Mouse (Mus musculus): ENCODE measurements around the gene Ube2m. TPM values are rescaled to one million over a fixed set of nuclear protein-coding genes. Genes with fewer than 3 reads are reported as not detected.
A peak's percentile ranks its signal among the peaks of the same experiment; 100 is the strongest.

Ube2m gene
- polyA plus RNA-seq, 1 experiment from 2014 or later = 189 TPM

- Histone ChIP-seq H3K27me3 (ENCODE audit: insufficient read depth, poor library complexity, severe bottlenecking) (peaks cover 45% of the 10 kb centered on the region), H3K36me3 (no peaks in the 10 kb centered on the region), H3K4me3 (peak overlapping the region; percentile 61), H3K4me1 (peaks cover 27% of the 10 kb centered on the region), H3K9me3 (peaks cover 7% of the 10 kb centered on the region; the same call in 1 of the 2 replicates), H3K27ac (0 out of 2 replicates have a peak overlapping the region, but pooled peaks have one; percentile 37)
- no peak for DNase-seq (ENCODE audit: low spot score)
- 29% methylated on average over 16 of the region's 16 CpGs for WGBS
Observed at GRCm38 (mm10) chr7:13043120-13043444, 5.0 kb upstream of the Ube2m start.

- no peak for DNase-seq (ENCODE audit: low spot score)
- Histone ChIP-seq H3K9me3 (peaks cover 7% of the 10 kb centered on the region; the same call in 1 of the 2 replicates), H3K4me3 (no peak overlapping the region), H3K4me1 (peaks cover 27% of the 10 kb centered on the region), H3K36me3 (no peaks in the 10 kb centered on the region), H3K27ac (no peak overlapping the region), H3K27me3 (ENCODE audit: insufficient read depth, poor library complexity, severe bottlenecking) (peaks cover 45% of the 10 kb centered on the region)
- WGBS = 65% methylated on average over 6 of the region's 6 CpGs
Observed at GRCm38 (mm10) chr7:13042511-13042910, 4.4 kb upstream of the Ube2m start.

- Histone ChIP-seq H3K27me3 (ENCODE audit: insufficient read depth, poor library complexity, severe bottlenecking) (peaks cover 45% of the 10 kb centered on the region), H3K4me3 (no peak overlapping the region), H3K9me3 (peaks cover 7% of the 10 kb centered on the region; the same call in 1 of the 2 replicates), H3K4me1 (peaks cover 33% of the 10 kb centered on the region), H3K27ac (no peak overlapping the region), H3K36me3 (peaks cover 2% of the 10 kb centered on the region)
- DNase-seq (ENCODE audit: low spot score) = no peak
- 52% methylated on average over 1 of the region's 1 CpGs for WGBS
Observed at GRCm38 (mm10) chr7:13041256-13041655, 3.2 kb upstream of the Ube2m start.

GRCm38 (mm10) chr7:13039181-13039580, 1.1 kb upstream of the Ube2m start:
- peaks cover 39% of the 10 kb centered on the region for H3K4me1 ChIP-seq
- no peak for DNase-seq (ENCODE audit: low spot score)
- peaks cover 17% of the 10 kb centered on the region for H3K36me3 ChIP-seq
- peak overlapping the region; percentile 100 for H3K27ac ChIP-seq
- peaks cover 29% of the 10 kb centered on the region for H3K27me3 ChIP-seq (ENCODE audit: insufficient read depth, poor library complexity, severe bottlenecking)
- H3K9me3 ChIP-seq = peaks cover 7% of the 10 kb centered on the region; the same call in 1 of the 2 replicates
- 62% methylated on average over 1 of the region's 1 CpGs for WGBS
- H3K4me3 ChIP-seq = peak overlapping the region; percentile 85

- 20% methylated on average over 15 of the region's 15 CpGs for WGBS
- no peak for DNase-seq (ENCODE audit: low spot score)
Observed at GRCm38 (mm10) chr7:13038621-13039169, 620 bp upstream of the Ube2m start.

GRCm38 (mm10) chr7:13037366-13037765, 709 bp downstream of the Ube2m start:
- DNase-seq (ENCODE audit: low spot score) = no peak
- peaks cover 11% of the 10 kb centered on the region for H3K27me3 ChIP-seq (ENCODE audit: insufficient read depth, poor library complexity, severe bottlenecking)
- no peaks in the 10 kb centered on the region for H3K9me3 ChIP-seq
- peaks cover 32% of the 10 kb centered on the region for H3K4me1 ChIP-seq
- peaks cover 29% of the 10 kb centered on the region for H3K36me3 ChIP-seq
- peak overlapping the region; percentile 85 for H3K4me3 ChIP-seq
- peak overlapping the region; percentile 100 for H3K27ac ChIP-seq
- WGBS = under 1% methylated on average over 31 of the region's 33 CpGs

More at GRCm38 (mm10) chr7:13038621-13039169, 620 bp upstream of the Ube2m start:
- Histone ChIP-seq H3K36me3 (peaks cover 17% of the 10 kb centered on the region), H3K9me3 (peaks cover 7% of the 10 kb centered on the region; the same call in 1 of the 2 replicates), H3K4me3 (peak overlapping the region; percentile 85), H3K4me1 (peaks cover 34% of the 10 kb centered on the region), H3K27me3 (ENCODE audit: insufficient read depth, poor library complexity, severe bottlenecking) (peaks cover 24% of the 10 kb centered on the region), H3K27ac (peak overlapping the region; percentile 100)

GRCm38 (mm10) chr7:13036806-13037205, 1.3 kb downstream of the Ube2m start:
- H3K27ac ChIP-seq = peak overlapping the region; percentile 100
- WGBS = 35% methylated on average over 4 of the region's 4 CpGs
- peaks cover 32% of the 10 kb centered on the region for H3K4me1 ChIP-seq
- peaks cover 5% of the 10 kb centered on the region for H3K27me3 ChIP-seq (ENCODE audit: insufficient read depth, poor library complexity, severe bottlenecking)
- H3K36me3 ChIP-seq = peaks cover 35% of the 10 kb centered on the region
- no peaks in the 10 kb centered on the region for H3K9me3 ChIP-seq
- peak overlapping the region; percentile 85 for H3K4me3 ChIP-seq
- no peak for DNase-seq (ENCODE audit: low spot score)

- peaks cover 49% of the 10 kb centered on the region for H3K36me3 ChIP-seq
- H3K4me1 ChIP-seq = peaks cover 32% of the 10 kb centered on the region
- no peaks in the 10 kb centered on the region for H3K27me3 ChIP-seq (ENCODE audit: insufficient read depth, poor library complexity, severe bottlenecking)
- H3K4me3 ChIP-seq = peak overlapping the region; percentile 67
- peak overlapping the region; percentile 89; the same call in 1 of the 2 replicates for H3K27ac ChIP-seq
- DNase-seq (ENCODE audit: low spot score) = no peak
- H3K9me3 ChIP-seq = no peaks in the 10 kb centered on the region
- 88% methylated on average over 17 of the region's 17 CpGs for WGBS
Observed at GRCm38 (mm10) chr7:13035211-13035855, 2.7 kb downstream of the Ube2m start.

- Histone ChIP-seq H3K9me3 (no peaks in the 10 kb centered on the region), H3K36me3 (peaks cover 59% of the 10 kb centered on the region)
- under 1% methylated on average over 45 of the region's 45 CpGs for WGBS
Observed at GRCm38 (mm10) chr7:13034148-13034977, 3.7 kb downstream of the Ube2m start, which contains the start of gene Chmp2a. Gene Chmp2a, minus strand, starts transcription at chr7:13034807.

GRCm38 (mm10) chr7:13033451-13034147, 4.5 kb downstream of the Ube2m start:
- H3K9me3 ChIP-seq = no peaks in the 10 kb centered on the region
- no peaks in the 10 kb centered on the region for H3K27me3 ChIP-seq (ENCODE audit: insufficient read depth, poor library complexity, severe bottlenecking)
- peak overlapping the region; percentile 67 for H3K4me3 ChIP-seq
- H3K27ac ChIP-seq = peak overlapping the region; percentile 89
- no peak for DNase-seq (ENCODE audit: low spot score)
- peaks cover 22% of the 10 kb centered on the region for H3K4me1 ChIP-seq
- peaks cover 67% of the 10 kb centered on the region for H3K36me3 ChIP-seq
- 47% methylated on average over 13 of the region's 13 CpGs for WGBS

More at GRCm38 (mm10) chr7:13034148-13034977, 3.7 kb downstream of the Ube2m start, which contains the start of gene Chmp2a:
- H3K4me3 ChIP-seq = peak within 1 kb of the TSS; percentile 67
- peak; percentile 99 for DNase-seq (ENCODE audit: low spot score)
- H3K27ac ChIP-seq = peak within 1 kb of the TSS; percentile 89
- H3K4me1 ChIP-seq = peaks cover 30% of the 10 kb centered on the region
- H3K27me3 ChIP-seq (ENCODE audit: insufficient read depth, poor library complexity, severe bottlenecking) = no peaks in the 10 kb centered on the region

- 90% methylated on average over 7 of the region's 7 CpGs for WGBS
- H3K27ac ChIP-seq = no peak overlapping the region
- no peak overlapping the region for H3K4me3 ChIP-seq
- no peak for DNase-seq (ENCODE audit: low spot score)
- no peaks in the 10 kb centered on the region for H3K27me3 ChIP-seq (ENCODE audit: insufficient read depth, poor library complexity, severe bottlenecking)
- H3K9me3 ChIP-seq = no peaks in the 10 kb centered on the region
- peaks cover 20% of the 10 kb centered on the region for H3K4me1 ChIP-seq
- H3K36me3 ChIP-seq = peaks cover 77% of the 10 kb centered on the region
Observed at GRCm38 (mm10) chr7:13032541-13032940, 5.5 kb downstream of the Ube2m start.

GRCm38 (mm10) chr7:13031983-13032382, 6.1 kb downstream of the Ube2m start:
- Histone ChIP-seq H3K27ac (no peak overlapping the region), H3K4me1 (peaks cover 20% of the 10 kb centered on the region), H3K9me3 (no peaks in the 10 kb centered on the region), H3K4me3 (no peak overlapping the region), H3K36me3 (peaks cover 83% of the 10 kb centered on the region), H3K27me3 (ENCODE audit: insufficient read depth, poor library complexity, severe bottlenecking) (no peaks in the 10 kb centered on the region)
- no peak for DNase-seq (ENCODE audit: low spot score)
- WGBS = 85% methylated on average over 2 of the region's 2 CpGs
